Mouse (Mus musculus) brain, embryonic 18.5 days (tissue): ENCODE measurements around the gene Snx1.

ENCODE experiments used
- DNase-seq: peaks from one replicate; pipeline ENCODE4 v3.0.0-alpha.2; 2012; ENCODE audit warnings: low read depth, low spot score

Snx1 gene

GRCm38 (mm10) chr9:66127193-66127546 is 783 bp upstream of the Snx1 start:
- DNase-seq: no peak

- no peak for DNase-seq
Observed at GRCm38 (mm10) chr9:66125543-66126455, 588 bp downstream of the Snx1 start.

GRCm38 (mm10) chr9:66124681-66125542 is 1.5 kb downstream of the Snx1 start:
- peak; percentile 95 for DNase-seq

- no peak for DNase-seq
Observed at GRCm38 (mm10) chr9:66124111-66124531, 2.3 kb downstream of the Snx1 start.

- no peak for DNase-seq
Observed at GRCm38 (mm10) chr9:66123648-66124047, 2.7 kb downstream of the Snx1 start.

GRCm38 (mm10) chr9:66121421-66121820 is 5.0 kb downstream of the Snx1 start:
- DNase-seq: no peak

- DNase-seq: no peak
Observed at GRCm38 (mm10) chr9:66120945-66121344, 5.4 kb downstream of the Snx1 start.

GRCm38 (mm10) chr9:66120106-66120505 is 6.3 kb downstream of the Snx1 start:
- DNase-seq: no peak

- DNase-seq: no peak
Observed at GRCm38 (mm10) chr9:66119498-66119897, 6.9 kb downstream of the Snx1 start.

- DNase-seq: no peak
Observed at GRCm38 (mm10) chr9:66116890-66117289, 9.5 kb downstream of the Snx1 start.

GRCm38 (mm10) chr9:66114341-66114740 is 12.0 kb downstream of the Snx1 start:
- DNase-seq: no peak

- DNase-seq: no peak
Observed at GRCm38 (mm10) chr9:66110611-66111379, 15.6 kb downstream of the Snx1 start.

- no peak for DNase-seq
Observed at GRCm38 (mm10) chr9:66110126-66110525, 16.3 kb downstream of the Snx1 start.

- no peak for DNase-seq
Observed at GRCm38 (mm10) chr9:66109574-66109973, 16.8 kb downstream of the Snx1 start.

- no peak for DNase-seq
Observed at GRCm38 (mm10) chr9:66105168-66105567, 21.2 kb downstream of the Snx1 start.

GRCm38 (mm10) chr9:66104601-66105000 is 21.8 kb downstream of the Snx1 start:
- DNase-seq: no peak

GRCm38 (mm10) chr9:66102668-66103067 is 23.7 kb downstream of the Snx1 start:
- no peak for DNase-seq

- no peak for DNase-seq
Observed at GRCm38 (mm10) chr9:66101577-66101976, 24.8 kb downstream of the Snx1 start.

GRCm38 (mm10) chr9:66092664-66093063 is 33.7 kb downstream of the Snx1 start:
- no peak for DNase-seq

GRCm38 (mm10) chr9:66091327-66092231 is 34.8 kb downstream of the Snx1 start:
- DNase-seq: no peak
